Mouse (Mus musculus) right cerebral cortex, postnatal 14 days (tissue): ENCODE measurements at regions not wholly inside any gene's neighbourhood (a gene's known extent, or its start where the extent isn't known, plus 50 kb on each side); places are given as distances from the start of the nearest gene placed in this dataset.

Experiments
- DNase-seq: peaks from one replicate; pipeline ENCODE4 v3.0.0; 2022

DNA sequence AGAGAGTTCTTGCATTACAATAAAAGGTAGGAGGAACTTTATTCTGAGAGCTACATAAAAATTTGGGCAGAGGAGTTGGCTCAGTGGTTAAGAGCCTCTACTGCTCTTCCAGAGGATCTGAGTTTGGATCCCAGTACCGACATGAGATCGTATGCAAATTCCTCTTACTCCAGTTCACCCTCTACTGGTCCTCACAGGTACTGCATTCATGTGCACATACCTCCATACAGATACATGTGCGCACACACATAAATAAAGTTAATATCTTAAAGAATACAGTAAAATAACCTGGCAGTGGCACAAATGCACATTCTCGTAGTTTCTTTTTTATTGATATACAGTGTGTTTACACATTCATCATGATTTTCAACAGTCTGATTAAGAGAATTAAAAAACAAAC is 232.4 kb downstream of the Vps13c start:
- no peak for DNase-seq

DNA sequence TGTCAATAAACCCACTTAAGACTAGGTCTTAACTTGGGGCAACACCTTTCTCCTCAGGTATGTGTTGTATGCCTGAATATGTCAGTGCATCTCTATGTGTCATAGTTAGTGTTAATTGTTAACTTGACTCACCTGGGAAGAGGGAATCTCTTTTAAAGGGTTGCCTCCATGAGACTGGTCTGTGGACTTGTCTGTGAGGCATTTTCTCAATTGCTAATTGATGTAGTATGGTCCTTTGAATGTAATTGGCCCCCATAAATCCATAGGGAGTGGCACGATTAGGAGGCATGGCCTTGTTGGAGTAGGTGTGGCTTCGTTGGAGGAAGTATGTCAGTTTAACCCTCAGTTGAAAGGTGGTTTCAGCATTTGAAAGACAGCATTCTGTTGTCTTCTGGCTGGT is 237.1 kb downstream of the Vps13c start:
- no peak for DNase-seq

DNA sequence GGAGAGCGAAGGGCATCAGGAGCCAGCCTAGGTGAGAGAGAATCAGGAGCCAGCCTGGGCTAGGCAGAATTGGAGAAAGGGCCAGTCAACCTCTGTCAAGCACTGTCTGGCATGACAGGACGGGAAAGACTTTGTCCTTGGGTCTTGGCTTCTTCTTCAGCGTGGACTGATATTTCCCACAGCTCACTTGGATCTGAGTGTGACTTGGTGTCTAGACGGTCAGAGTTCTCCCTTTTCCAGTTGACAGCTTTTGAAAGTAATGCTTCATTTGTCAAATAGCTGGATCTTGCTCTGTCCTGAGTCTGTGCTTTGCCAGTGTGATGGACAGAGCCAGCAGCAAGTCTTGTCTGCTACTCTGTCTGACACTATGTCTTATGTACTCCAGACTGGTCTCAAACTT is 243.1 kb downstream of the Vps13c start:
- DNase-seq: no peak

DNA sequence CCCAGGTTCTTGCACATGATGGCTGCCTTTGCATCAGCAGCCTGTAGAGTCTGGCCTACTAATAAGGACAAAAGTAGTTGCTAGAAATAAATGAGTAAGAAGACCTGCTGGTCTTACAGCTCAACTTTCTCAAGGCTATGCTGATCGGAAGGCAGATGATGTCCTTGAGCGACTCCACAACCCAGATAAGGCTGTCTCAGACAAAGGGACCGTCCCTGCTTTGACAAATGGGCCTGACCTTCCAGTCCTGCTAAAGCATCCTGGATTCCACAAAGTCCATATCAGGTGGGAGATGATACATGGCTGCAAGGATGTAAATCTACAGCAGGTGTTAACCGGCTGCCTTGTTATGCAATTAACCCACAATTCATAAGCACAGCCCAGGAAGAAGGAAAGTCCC is 244.8 kb downstream of the Vps13c start:
- no peak for DNase-seq

DNA sequence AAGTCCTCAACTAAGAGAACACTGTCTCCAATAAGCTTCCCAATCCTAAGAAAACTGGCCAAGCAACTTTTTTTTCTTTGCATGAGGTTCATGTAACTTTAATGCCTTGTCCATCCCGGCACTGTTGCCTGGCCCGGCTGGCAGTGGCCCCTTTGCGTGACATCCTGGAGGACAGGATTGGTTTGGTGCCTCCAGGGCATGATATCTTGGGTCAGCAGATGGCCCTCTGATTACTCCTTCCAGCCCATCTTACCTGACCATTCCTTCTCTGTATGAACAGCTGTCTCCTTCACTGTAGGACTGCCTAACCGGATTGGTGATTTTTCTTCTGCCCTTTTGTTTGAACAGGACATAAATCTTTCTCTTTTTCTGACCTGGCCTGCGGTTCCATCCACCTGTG is 254.4 kb downstream of the Vps13c start:
- no peak for DNase-seq

DNA sequence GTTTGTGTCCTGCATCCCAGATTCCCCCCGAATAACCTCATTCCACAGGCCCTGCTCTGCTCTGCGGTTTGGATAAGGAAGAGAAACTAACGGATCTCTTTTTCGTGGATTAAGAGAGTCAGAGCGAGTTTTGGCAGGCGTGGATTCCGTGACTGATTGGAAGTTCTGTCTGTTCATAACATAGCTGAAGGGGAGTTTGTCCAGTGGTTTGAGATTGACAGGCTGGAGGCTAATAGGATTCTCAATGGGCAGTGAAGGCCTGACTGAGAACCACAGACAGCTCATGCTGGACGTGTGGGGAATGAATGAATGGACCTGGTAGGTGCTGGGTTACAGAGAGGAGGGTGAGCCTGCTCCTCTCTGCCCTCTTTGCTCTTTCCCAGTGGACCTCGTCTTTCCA is 269.6 kb downstream of the Vps13c start:
- DNase-seq: no peak

DNA sequence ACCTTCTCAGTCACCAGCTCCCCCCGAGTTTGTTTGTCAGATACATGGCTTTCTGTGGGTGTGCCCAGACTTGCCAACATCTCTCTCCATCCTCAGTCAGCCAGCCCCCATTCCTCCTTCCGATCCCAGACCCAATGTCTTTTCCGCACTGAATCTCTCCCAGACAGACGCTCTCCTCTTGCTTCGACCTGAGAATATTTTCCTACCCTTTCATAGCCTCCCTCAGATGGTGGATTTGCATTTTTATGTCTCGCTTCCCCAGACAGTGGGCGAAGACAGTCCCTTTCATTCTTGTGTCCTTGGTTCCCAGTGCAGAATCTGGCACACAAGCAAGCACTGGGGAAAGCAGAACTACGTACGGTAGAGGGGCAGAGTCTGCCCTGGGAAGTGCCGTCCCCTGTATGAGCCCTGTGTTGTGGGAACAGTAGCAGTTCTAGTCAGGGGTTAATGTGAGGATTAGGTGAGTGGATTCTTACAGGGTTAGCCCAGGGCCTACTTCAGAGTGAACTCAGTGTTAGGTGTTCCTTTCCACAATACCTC is 275.0 kb downstream of the Vps13c start:
- DNase-seq: no peak

DNA sequence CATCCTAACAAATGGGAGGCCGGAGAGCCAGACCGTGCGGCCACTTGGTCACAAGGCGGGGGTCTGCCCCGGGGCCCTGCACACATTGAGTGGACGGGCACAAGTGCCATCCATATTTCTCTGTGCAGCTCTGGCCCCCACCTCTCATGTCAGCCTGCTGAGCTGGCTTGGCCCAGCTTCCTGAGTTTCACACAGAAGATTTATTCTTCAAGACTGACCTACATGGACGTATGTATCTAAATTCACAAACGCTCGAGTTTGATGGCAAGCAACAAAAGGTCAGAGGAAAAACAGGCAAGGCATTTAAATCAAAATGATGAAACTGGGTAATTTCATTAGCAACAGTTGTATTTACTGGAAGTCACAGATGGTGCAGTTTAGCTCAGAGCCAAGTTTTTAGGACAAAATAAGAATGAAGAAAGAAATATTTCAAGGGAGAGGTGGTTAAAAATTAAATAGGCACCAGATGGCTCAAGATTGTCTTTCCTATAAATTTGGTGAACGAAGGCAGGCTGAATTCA is 276.1 kb downstream of the Vps13c start:
- no peak for DNase-seq

DNA sequence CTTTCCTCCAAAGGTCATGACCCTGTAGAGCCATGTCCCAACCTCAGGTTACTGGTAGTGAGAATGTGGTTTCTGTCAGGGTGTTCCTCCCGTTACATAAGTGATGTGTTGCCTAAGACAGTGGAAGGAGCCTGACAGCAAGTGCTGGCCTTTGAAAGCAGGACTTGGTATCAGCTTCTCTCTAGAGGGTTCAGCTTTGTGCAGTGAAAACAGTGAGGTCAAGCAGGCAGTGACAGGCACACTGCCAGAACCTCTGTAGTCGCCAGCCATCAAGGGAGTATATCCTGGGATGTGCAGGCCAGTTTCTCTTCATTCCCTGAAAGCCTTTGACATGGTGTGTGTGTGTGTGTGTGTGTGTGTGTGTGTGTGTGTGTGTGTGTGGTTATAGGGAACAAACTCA is 278.1 kb downstream of the Vps13c start:
- DNase-seq: no peak

DNA sequence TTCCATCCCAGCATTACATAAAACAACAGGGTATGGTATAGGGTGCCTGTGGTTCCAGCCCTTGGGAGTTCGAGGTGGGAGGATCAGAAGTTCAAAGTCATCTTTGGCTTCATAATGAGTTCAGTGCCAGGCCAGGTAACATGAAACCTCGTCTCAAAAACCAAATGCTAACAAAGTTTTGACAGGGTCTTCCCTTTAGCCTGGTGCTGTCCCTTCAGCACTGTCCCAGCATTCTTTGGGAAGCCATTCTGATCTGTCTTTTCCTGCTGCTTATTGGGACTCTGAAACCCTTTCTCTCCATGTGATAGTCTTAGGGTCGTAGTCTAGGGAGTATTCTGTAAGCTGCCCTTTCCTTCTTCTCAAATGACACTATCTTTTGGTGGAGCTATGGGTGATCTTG is 282.1 kb downstream of the Vps13c start:
- no peak for DNase-seq

DNA sequence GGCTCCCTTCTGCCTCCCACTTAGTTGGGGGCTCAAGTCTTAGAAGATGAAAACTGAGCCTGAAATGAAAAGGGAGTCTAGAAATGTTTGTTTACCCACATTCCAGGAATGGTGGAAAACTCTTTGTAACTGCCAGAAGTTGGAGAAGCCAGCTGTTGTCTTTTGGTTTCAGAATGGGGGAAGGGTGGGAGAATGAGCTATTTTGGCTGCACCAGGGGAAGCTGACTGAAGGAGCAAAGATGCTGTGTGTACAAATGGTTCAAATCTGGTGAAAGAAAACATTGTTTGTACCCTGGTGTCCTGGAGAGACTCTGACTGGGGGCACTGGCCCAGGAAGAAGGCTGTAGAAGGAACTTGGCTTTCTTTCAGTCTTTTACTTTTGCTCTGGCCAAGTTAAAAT is 291.1 kb downstream of the Vps13c start:
- DNase-seq: no peak

DNA sequence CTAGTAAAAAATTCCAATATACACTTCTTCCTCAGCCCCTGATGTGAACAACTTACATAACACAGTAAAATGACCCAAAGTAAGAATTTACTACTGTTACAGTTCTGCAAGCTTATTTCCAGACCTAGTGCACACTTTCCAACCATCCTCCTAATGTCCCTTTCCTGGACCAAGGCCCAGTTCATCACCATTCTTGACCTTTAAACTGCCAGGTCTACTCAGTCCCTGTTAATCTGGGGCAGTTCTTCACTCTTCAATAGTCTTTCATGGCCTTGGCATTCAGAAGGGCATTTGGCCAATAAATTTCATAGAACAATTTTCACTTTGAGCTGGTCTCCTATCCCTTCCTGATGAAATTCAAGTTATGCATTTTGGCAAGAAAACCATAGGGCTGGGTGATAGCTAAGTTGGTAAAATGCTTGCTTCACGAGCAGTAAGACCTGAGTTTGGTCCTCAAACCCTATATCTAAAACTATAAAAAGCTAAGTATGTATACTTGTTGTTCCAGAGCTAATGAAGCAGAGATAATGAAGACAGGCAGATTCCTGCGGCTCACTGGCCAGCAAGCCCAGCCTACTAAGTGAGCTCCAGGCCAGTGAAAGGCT is 295.4 kb downstream of the Vps13c start:
- DNase-seq: no peak

DNA sequence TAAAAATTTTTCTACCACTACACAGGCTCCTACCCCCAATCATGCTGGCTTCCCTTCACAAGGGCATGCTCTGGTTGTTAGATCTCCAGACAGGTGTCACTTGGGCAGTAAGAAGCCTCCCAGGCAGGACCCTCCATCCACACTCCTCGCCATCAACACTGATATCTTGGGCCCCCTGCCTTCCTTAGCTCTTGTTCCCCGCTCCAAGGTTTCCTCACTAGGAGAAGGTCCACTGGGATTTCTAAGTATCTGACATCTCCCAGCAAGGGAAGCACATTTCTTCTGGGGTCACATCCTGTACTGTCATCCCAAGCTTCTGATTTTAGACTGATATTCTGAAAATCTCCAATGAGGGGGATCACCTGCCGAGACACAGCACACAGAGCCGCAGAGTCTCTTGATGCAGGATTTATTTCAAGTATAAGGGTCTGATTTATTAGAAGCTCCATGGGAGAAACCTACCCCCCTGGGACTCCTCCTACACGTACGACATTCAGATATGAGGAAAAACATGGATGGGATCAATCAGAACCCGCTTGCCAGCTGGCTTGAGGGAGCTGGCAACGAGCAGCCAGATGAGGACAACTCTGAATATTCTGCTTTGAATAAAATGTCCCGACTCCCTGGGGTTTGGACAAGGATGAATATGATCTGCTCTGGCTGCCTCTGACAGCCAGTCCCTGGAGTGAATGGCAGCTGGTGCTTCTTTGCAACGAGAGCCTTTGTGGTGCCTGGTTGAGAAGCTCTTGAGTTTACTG is 322.8 kb downstream of the Vps13c start:
- no peak for DNase-seq

DNA sequence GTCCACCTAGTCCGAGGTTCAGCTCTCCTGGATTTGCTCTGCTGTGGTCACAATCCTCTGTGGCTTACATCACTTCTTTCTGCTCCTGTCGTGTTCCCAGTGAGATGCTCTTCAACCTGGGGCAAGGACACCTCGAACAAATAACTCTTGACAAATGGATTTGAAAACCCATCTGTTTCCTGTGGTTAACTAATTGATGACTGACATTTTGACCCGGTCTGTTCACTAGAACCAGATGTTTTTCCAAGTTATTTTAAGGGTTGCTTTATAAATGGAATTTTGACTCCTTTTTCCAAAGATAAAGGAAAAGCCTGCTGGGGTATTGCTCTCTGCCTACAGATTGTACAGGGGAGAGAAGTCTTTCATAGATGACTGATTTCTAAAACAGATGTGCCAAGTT is 326.4 kb downstream of the Vps13c start:
- DNase-seq: no peak

DNA sequence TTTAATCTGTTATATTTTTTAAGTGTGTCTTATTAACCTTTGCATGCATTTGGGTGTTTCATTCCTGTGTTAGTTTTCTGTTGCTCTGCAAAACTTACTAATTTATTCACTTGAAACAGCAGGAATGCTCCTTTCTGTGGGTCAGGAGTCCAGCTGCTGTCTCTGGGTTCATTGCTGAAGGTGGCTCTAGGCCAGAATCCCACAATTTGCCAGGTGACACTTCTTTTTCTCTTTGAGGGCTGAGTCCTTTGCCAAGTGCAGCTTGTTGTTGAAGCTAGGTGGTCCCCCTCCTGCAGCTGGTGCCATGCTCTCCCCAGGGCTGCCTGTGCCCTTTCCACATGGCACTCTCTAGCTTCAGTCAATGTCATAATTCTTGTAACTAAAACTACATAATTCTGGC is 348.7 kb downstream of the Vps13c start:
- no peak for DNase-seq

DNA sequence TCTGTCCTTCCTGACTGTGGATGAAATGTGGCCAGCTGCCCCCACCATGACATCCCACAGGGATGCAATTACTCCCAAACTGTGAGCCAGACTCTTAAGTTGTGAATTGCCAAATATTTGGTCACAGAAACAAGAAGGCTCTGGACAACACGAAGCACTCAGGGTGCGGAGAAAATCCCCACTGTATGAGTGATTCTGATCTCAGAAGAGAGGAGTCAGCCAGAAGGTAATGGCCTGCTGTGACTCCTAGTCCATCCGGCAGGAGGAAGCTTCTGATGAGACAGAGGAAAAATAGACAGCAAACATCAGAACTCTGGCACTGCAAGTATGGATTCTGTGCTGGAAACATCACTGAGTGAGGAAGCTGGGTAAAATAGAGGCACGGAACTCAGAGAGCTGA is 359.6 kb downstream of the Vps13c start:
- DNase-seq: no peak

DNA sequence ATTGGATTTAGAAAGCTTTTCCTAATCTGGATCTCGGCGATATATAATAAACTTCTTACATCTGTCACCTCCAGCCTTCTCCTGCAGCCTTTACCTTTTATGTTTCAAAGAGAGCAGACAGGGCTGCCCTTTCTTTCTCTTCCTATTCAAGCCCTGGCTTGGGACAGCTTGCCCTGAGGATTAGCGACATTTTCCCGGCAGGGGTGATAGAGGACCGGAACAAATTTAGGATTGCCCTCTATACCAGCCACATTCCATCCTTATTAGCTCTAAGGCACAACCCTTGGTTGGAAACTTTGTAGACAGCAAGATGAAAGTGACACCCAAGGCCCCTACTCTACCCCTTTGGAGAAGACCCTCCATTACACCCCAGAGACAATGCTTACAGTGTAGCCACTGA is 360.8 kb downstream of the Vps13c start:
- DNase-seq: no peak

DNA sequence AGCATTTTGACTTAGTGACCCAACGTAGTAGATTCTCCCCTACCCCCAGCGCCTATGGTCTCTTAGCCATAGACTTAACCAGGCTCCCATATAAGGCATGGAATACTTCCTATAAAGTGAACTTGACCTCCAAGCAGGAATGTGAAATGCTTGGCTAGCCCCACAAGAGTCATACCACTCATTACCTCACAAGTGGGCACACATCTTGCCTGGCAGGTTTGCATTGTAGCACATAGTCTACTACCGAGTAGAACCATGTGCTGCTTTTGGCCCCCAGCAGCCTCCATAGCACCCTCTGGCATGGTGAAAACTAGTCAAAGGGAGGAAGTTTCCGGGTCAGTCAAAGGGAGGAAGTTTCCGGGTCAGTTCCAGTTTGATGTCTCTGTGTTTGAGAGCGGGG is 385.5 kb downstream of the Vps13c start:
- DNase-seq: no peak

DNA sequence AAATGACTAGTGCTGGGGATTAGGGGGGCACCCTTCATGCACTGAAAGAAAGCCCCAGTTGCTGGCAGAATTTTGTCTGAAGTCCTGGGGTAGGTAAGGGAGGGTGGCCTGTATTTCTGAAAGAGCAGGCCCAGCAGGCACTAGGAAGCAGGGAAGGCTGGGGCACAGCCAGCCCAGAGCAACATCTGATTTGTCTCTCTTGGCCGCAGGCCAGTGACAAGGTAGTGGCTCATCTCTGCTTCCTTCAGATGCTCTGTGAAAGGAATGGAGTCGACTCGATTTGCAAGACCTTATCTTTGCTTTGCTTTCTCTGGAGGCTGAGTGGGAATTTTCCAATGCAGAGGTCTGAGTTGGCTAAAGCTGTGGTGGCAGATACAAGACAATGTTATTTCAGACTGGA is 390.9 kb downstream of the Vps13c start:
- no peak for DNase-seq

DNA sequence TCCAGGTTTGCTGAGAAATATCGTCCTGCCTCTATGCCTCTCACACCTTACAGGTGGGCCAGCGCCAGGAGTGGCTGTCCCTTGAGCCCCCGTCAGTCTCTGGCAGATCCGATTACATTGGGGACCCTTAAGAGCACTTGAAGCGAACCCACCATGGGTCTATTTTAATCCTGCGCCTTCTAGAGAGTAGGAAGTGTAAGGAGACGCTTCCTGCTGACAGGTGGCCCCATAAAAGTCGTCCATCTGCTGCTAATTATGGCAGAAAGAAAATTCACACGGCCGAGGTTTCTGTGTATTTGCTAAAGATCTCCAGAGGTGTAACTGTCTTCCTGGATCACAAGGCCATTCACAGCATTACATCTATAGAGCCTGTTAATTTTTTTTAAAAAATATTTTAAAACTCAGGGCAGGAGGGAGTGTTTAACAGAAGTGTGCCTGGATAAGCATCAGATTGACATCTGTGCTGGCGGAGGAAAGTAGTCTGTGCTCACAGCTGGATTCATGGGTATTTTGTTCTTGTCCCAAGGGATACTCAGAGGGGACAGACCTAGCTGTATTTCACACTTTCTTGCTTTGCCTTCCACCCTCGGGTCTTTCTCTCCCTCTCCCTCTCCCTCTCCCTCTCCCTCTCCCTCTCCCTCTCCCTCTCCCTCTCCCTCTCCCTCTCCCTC is 394.9 kb downstream of the Vps13c start:
- no peak for DNase-seq

DNA sequence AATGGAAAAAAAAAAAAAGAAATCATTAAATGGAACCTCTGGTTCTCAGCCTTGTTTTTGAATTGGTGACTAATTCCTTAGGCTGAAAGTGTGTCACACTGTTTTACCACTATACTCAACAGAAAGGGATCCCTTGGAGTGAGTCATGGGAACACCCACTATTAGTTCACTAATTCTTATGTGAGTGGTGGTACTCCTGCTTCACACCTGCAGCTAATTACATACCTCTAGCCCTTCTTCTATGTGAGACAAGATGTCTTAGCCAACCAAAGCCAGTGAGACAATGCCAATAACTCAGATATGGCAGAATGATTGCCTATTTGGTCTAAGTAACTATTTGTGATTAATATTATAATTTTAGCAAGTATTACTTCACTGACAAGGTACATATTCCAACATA is 398.9 kb downstream of the Vps13c start:
- no peak for DNase-seq

DNA sequence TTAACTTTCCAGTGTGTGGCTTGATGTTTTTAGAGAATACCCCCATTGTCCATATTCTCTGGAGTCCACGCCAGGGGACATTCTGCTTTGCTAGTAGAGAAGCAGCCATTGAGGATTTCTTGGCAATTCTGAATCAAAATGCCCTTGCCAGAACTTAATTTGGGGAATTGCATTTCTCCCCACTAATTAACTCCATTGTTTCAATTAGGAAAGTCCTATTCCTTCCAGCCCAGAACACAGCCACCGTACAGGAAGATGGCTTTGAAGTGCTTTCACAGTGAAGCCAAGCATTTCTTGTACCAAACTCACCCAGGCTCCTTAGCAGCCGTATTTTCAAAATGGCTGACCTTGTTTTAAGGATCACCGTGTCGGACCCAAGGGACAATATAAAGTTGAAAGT is 399.4 kb downstream of the Vps13c start:
- DNase-seq: no peak

DNA sequence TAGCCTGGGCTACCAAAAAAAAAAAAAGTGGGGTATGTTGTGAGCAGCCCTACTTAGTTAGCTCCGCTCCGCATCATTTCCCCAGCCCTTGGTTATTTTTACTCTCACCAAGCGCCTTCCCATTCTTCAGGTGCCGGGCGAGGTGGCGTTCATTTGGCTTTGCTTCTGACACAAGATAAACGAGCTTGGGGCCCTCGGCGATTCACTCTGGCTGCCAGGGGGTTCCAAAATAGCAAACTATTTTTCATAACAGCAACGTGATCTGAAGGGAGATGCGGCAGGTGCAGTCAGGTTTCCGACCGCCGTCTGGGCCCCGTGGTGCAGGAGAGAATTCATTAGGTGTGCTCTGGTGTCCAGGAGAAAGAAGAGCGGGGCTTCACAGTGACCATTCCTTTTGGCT is 403.6 kb upstream of the Rora start:
- DNase-seq: no peak

DNA sequence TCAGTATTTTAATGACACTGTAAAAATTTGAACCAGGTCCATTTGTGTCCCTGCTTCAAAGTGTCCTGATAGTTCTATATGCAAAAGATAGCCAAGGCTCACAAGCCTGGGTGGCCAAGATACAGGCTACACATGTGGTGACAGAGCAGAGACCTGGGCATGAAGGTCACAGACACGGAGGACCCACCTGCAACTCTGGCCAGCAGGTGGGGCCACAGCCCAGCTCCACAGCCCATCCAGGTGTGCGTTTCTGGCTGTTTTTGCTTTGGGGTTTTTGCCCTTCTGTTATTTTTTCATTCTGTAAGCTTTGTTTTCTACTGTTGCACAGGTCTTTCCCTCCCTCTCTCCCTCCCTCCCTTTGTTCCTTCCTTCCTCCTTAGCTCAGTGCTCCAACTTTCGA is 399.4 kb upstream of the Rora start:
- no peak for DNase-seq
